9 mouse cellular contexts compared by ENCODE assay signal in genomic region chr3:27209707-27210106, GRCm38 (mm10). TPM values are rescaled to one million over a fixed set of nuclear protein-coding genes. Genes with fewer than 3 reads are reported as not detected.
DNase-seq lines count a peak whose midpoint lies in the region; ATAC-seq and TF ChIP-seq lines count a peak whose summit lies in the region.
"Had no signal": no experiment of that assay in that cellular context is flagged by ENCODE, and none has a peak within 500 bp of the region (broad histone marks: within the 10 kb centered on the region; RNA-seq: fewer than 3 reads in every experiment).

No protein-coding gene starts in this region.

- H3K4me1 ChIP-seq in cerebellum, adult 2 months (ENCODE audit: control insufficient read depth, insufficient read depth, low read length): peaks cover 4% of the 10 kb centered on the region; the same call in 1 of the 2 replicates
- H3K4me1 ChIP-seq in embryonic facial prominence, embryonic 10.5 days: peaks cover 21% of the 10 kb centered on the region

- WGBS in macrophage (ENCODE audit: missing documents): 32% methylated on average over 9 of the region's 9 CpGs
- WGBS in cerebellum, adult 2 months: 80% methylated on average over 9 of the region's 9 CpGs
- WGBS in embryonic facial prominence, embryonic 10.5 days: 89% methylated on average over 9 of the region's 9 CpGs

- H3K9me3 ChIP-seq in embryonic facial prominence, embryonic 10.5 days: 0 out of 2 replicates have a peak, but pooled peaks cover 4% of the 10 kb centered on the region
- H3K9me3 ChIP-seq: limb, embryonic 13.5 days had no signal

- H3K27me3 ChIP-seq in cerebellum, adult 2 months (ENCODE audit: control insufficient read depth, insufficient read depth, low read length): no peaks in the 10 kb centered on the region
- H3K27me3 ChIP-seq in embryonic facial prominence, embryonic 10.5 days (replicated peaks; ENCODE audit: low read depth, poor library complexity, severe bottlenecking): no peaks in the 10 kb centered on the region
- H3K27me3 ChIP-seq: limb, embryonic 13.5 days had no signal

- no peak for TF ChIP-seq CTCF in layer of hippocampus, adult 2 months (conservative IDR thresholded peaks at IDR 0.05)
- no peak for TF ChIP-seq CTCF in cerebellum, adult 2 months (IDR thresholded peaks at IDR 0.05; ENCODE audit: borderline replicate concordance, insufficient read depth, low read depth, low read length)

- H3K79me2 ChIP-seq in macrophage (ENCODE audit: inconsistent target): peaks cover 87% of the 10 kb centered on the region

- DNase-seq in layer of hippocampus, adult 2 months (ENCODE audit: low spot score in 2 of 2): peak in 1 of 2 experiments; percentile 80
- DNase-seq in layer of hippocampus, postnatal 10 days (ENCODE audit: low spot score in 2 of 2): no peak
- DNase-seq in MN1 (ENCODE audit: low spot score): peak; percentile 73
- no peak for DNase-seq in cerebellum, adult 2 months
- no peak for DNase-seq in embryonic facial prominence, embryonic 10.5 days (ENCODE audit: low spot score)
- DNase-seq in urinary bladder, adult 2 months (ENCODE audit: low spot score): no peak

- TF ChIP-seq POLR2A in cerebellum, adult 2 months (IDR thresholded peaks at IDR 0.05; ENCODE audit: borderline replicate concordance, insufficient read depth, low read length): no peak

- peaks cover 62% of the 10 kb centered on the region for H3K36me3 ChIP-seq in macrophage (ENCODE audit: inconsistent target)
- H3K36me3 ChIP-seq in embryonic facial prominence, embryonic 10.5 days (replicated peaks): no peaks in the 10 kb centered on the region
- H3K36me3 ChIP-seq: limb, embryonic 13.5 days had no signal

- ATAC-seq in common myeloid progenitor, adult 5-6 weeks (replicated peaks; ENCODE audit: low read depth, poor library complexity, severe bottlenecking): peak; percentile 46

- peak overlapping the region; percentile 53 for H3K27ac ChIP-seq in layer of hippocampus, adult 2 months
- peak overlapping the region; percentile 97 for H3K27ac ChIP-seq in macrophage
- H3K27ac ChIP-seq in cerebellum, adult 2 months (ENCODE audit: insufficient read depth, low read length): no peak overlapping the region
- H3K27ac ChIP-seq in embryonic facial prominence, embryonic 10.5 days (replicated peaks): no peak overlapping the region
- H3K27ac ChIP-seq: limb, embryonic 13.5 days had no signal

- no peak overlapping the region for H3K4me3 ChIP-seq in layer of hippocampus, adult 2 months
- H3K4me3 ChIP-seq in macrophage (ENCODE audit: inconsistent target): no peak overlapping the region
- H3K4me3 ChIP-seq in cerebellum, adult 2 months (replicated peaks; ENCODE audit: insufficient read depth, low read depth, low read length): no peak overlapping the region
- no peak overlapping the region for H3K4me3 ChIP-seq in embryonic facial prominence, embryonic 10.5 days
- H3K4me3 ChIP-seq: limb, embryonic 13.5 days had no signal

RNA-seq across cellular contexts. Expression of gene Nceh1, which starts 26.9 kb away (rescaled TPM):
- 100 to 1,000 TPM; 108 to 115 TPM for total RNA-seq in layer of hippocampus, adult 2 months (2021)
- total RNA-seq in layer of hippocampus, postnatal 10 days (2021): 10 to 100 TPM; 79.8 to 82.2 TPM
- total RNA-seq in common myeloid progenitor, adult 5-6 weeks (2017): 17.9 and 20.2 TPM in 2 replicates
- total RNA-seq in macrophage (2018; cell fraction: chromatin; rRNA removed): 100 to 1,000 TPM in 9 of 26 experiments, 10 to 100 TPM in 17; 18.6 to 236 (median 77.9) TPM
- 100 to 1,000 TPM; 111 to 455 (median 227) TPM for total RNA-seq in macrophage (2018; cell fraction: cytosol; rRNA removed)
- 100 to 1,000 TPM in 25 of 26 experiments, 10 to 100 TPM in 1; 73.4 to 406 (median 223) TPM for total RNA-seq in macrophage (2018; cell fraction: nucleus; rRNA removed)
- polyA plus RNA-seq in macrophage (2018): 212 to 280 TPM (median 251 TPM) in 3 replicates
- 51.5 and 55.8 TPM in 2 replicates for polyA plus RNA-seq in cerebellum, adult 2 months (2012; rRNA removed)
- 4.2 and 4.6 TPM in 2 replicates for polyA plus RNA-seq in embryonic facial prominence, embryonic 10.5 days (2016; fragmentation: Nextera tagmentation; extraction: Ambion mirVana)
- 5.8 and 7.9 TPM in 2 replicates for polyA plus RNA-seq in urinary bladder, adult 2 months (2012; rRNA removed)

RNA-seq across cellular contexts. Expression of gene Ect2, which starts 56.0 kb away (rescaled TPM):
- total RNA-seq in layer of hippocampus, adult 2 months (2021): 1 to 10 TPM; 1.7 to 1.9 TPM
- total RNA-seq in layer of hippocampus, postnatal 10 days (2021): 1 to 10 TPM; 2.9 to 4.3 TPM
- 46.3 and 65.1 TPM in 2 replicates for total RNA-seq in common myeloid progenitor, adult 5-6 weeks (2017)
- total RNA-seq in macrophage (2018; cell fraction: chromatin; rRNA removed): 10 to 100 TPM in 6 of 26 experiments, 1 to 10 TPM in 20; 2.1 to 30.7 (median 7.5) TPM
- 1 to 10 TPM in 25 of 26 experiments, under 1 TPM in 1; 0.91 to 4.3 (median 2.3) TPM for total RNA-seq in macrophage (2018; cell fraction: cytosol; rRNA removed)
- total RNA-seq in macrophage (2018; cell fraction: nucleus; rRNA removed): 10 to 100 TPM in 1 of 26 experiments, 1 to 10 TPM in 24, under 1 TPM in 1; 0.94 to 19.1 (median 2.9) TPM
- 1.3 to 5.8 TPM (median 2.8 TPM) in 3 replicates for polyA plus RNA-seq in macrophage (2018)
- polyA plus RNA-seq in cerebellum, adult 2 months (2012; rRNA removed): 0.49 and 0.65 TPM in 2 replicates
- 82.4 and 85.0 TPM in 2 replicates for polyA plus RNA-seq in embryonic facial prominence, embryonic 10.5 days (2016; fragmentation: Nextera tagmentation; extraction: Ambion mirVana)
- polyA plus RNA-seq in urinary bladder, adult 2 months (2012; rRNA removed): 1.3 and 1.4 TPM in 2 replicates

Comparison
In these comparisons a context has a peak if more than half of its experiments do, and no peak if none do; other contexts are left out.
1. H3K27ac ChIP-seq: peak in layer of hippocampus, adult 2 months (single experiment) and macrophage (single experiment); none in cerebellum, adult 2 months (single experiment) and embryonic facial prominence, embryonic 10.5 days (single experiment).
2. RNA of gene Ect2, which starts 56.0 kb away (polyA plus RNA-seq): 82.4 to 85.0 TPM in embryonic facial prominence, embryonic 10.5 days; 1.3 to 5.8 TPM in macrophage, 1.3 to 1.4 TPM in urinary bladder, adult 2 months and 0.49 to 0.65 TPM in cerebellum, adult 2 months; every median in the first group is over 10 times any median in the second.